Mouse (Mus musculus): ENCODE results near the gene Asap3. TPM values are rescaled to one million over a fixed set of nuclear protein-coding genes. Genes with fewer than 3 reads are reported as not detected.
A peak's percentile ranks its signal among the peaks of the same experiment; 100 is the strongest.

Gene Asap3
- polyA plus RNA-seq, 1 experiment from 2014 or later: 3.2 TPM

GRCm38 (mm10) chr4:136188973-136189737 is 17.0 kb upstream of the Asap3 start:
- no peak overlapping the region for H3K4me2 ChIP-seq (ENCODE audit: low read depth, severe bottlenecking)
- H3K27ac ChIP-seq (replicated peaks; ENCODE audit: low read depth, low read length): no peak overlapping the region
- H3K9ac ChIP-seq (ENCODE audit: low read length): no peak overlapping the region
- H3K36me3 ChIP-seq (ENCODE audit: control insufficient read depth, insufficient read depth, low read length): peaks cover 8% of the 10 kb centered on the region; the same call in 1 of the 2 replicates
- WGBS: 83% methylated on average over 6 of the region's 6 CpGs
- no peak for ATAC-seq (ENCODE audit: insufficient number of reproducible peaks, low FRiP score, low TSS enrichment, low read depth)
- DNase-seq (ENCODE audit: low spot score): no peak
- no peak overlapping the region for H3K4me3 ChIP-seq (ENCODE audit: low read depth, low read length)
- H3K9me3 ChIP-seq (ENCODE audit: control insufficient read depth, low read length): no peaks in the 10 kb centered on the region
- no peaks in the 10 kb centered on the region for H3K4me1 ChIP-seq (ENCODE audit: control insufficient read depth, insufficient read depth, low read length)
- no peaks in the 10 kb centered on the region for H3K27me3 ChIP-seq (ENCODE audit: control insufficient read depth, insufficient read depth, low read length)

DNA sequence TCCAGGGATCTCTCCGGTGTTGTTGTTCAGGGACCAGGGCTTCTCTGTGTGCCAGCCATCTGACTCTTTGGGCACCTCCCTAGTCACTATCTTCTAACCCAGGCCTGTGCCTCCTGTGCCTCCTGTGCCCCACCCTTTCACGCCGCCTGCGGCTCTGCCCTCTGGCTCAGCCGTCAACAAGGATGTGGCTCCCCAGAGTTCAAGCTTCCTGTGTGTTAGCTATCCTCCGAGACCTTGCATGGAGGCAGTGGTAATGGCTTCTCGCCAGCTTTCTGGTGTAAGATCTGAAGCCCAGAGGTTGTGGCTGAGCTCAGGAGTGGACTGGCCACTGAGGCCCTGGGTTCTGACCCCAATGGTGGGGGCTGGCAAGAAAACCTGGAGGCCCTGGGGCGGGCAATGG is 16.3 kb upstream of the Asap3 start:
- H3K27me3 ChIP-seq (ENCODE audit: control insufficient read depth, insufficient read depth, low read length): no peaks in the 10 kb centered on the region
- no peak overlapping the region for H3K4me3 ChIP-seq (ENCODE audit: low read depth, low read length)
- H3K9ac ChIP-seq (ENCODE audit: low read length): no peak overlapping the region
- no peaks in the 10 kb centered on the region for H3K9me3 ChIP-seq (ENCODE audit: control insufficient read depth, low read length)
- ATAC-seq (ENCODE audit: insufficient number of reproducible peaks, low FRiP score, low TSS enrichment, low read depth): no peak
- H3K4me2 ChIP-seq (ENCODE audit: low read depth, severe bottlenecking): no peak overlapping the region
- H3K36me3 ChIP-seq (ENCODE audit: control insufficient read depth, insufficient read depth, low read length): peaks cover 8% of the 10 kb centered on the region; the same call in 1 of the 2 replicates
- DNase-seq (ENCODE audit: low spot score): no peak
- WGBS: 84% methylated on average over 8 of the region's 8 CpGs
- no peaks in the 10 kb centered on the region for H3K4me1 ChIP-seq (ENCODE audit: control insufficient read depth, insufficient read depth, low read length)
- H3K27ac ChIP-seq (replicated peaks; ENCODE audit: low read depth, low read length): no peak overlapping the region

DNA sequence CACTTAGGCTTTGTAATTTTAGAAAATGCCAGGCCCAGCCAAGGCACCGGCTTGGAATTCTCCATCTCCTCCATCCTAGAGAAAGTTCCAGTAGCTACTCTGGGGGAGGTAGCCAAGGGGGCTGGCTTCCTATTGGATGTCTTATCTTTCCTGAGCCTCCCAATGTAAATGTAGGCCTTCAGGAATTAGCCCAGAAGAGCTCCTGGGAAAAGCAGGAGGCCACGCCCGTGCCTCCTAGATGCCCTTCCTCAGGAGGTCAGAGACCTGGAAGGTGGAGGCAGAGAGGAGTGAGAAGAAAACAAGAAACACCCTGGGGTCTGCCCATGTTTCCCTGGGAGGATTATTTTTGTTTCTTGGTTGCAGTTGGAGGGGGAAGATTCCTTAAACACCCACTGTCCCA is 12.6 kb upstream of the Asap3 start:
- H3K36me3 ChIP-seq (ENCODE audit: control insufficient read depth, insufficient read depth, low read length): peaks cover 6% of the 10 kb centered on the region; the same call in 1 of the 2 replicates
- no peaks in the 10 kb centered on the region for H3K4me1 ChIP-seq (ENCODE audit: control insufficient read depth, insufficient read depth, low read length)
- ATAC-seq (ENCODE audit: insufficient number of reproducible peaks, low FRiP score, low TSS enrichment, low read depth) (no peak), DNase-seq (ENCODE audit: low spot score) (no peak)
- no peaks in the 10 kb centered on the region for H3K9me3 ChIP-seq (ENCODE audit: control insufficient read depth, low read length)
- H3K4me2 ChIP-seq (ENCODE audit: low read depth, severe bottlenecking): no peak overlapping the region
- H3K4me3 ChIP-seq (ENCODE audit: low read depth, low read length): no peak overlapping the region
- no peak overlapping the region for H3K9ac ChIP-seq (ENCODE audit: low read length)
- 87% methylated on average over 3 of the region's 3 CpGs for WGBS
- no peak overlapping the region for H3K27ac ChIP-seq (replicated peaks; ENCODE audit: low read depth, low read length)
- no peaks in the 10 kb centered on the region for H3K27me3 ChIP-seq (ENCODE audit: control insufficient read depth, insufficient read depth, low read length)

GRCm38 (mm10) chr4:136195029-136195428 is 11.1 kb upstream of the Asap3 start:
- Histone ChIP-seq H3K4me1 (ENCODE audit: control insufficient read depth, insufficient read depth, low read length) (no peaks in the 10 kb centered on the region), H3K27me3 (ENCODE audit: control insufficient read depth, insufficient read depth, low read length) (no peaks in the 10 kb centered on the region), H3K9ac (ENCODE audit: low read length) (no peak overlapping the region; the same call in 1 of the 2 replicates), H3K4me2 (ENCODE audit: low read depth, severe bottlenecking) (no peak overlapping the region), H3K4me3 (ENCODE audit: low read depth, low read length) (no peak overlapping the region), H3K9me3 (ENCODE audit: control insufficient read depth, low read length) (no peaks in the 10 kb centered on the region), H3K36me3 (ENCODE audit: control insufficient read depth, insufficient read depth, low read length) (peaks cover 6% of the 10 kb centered on the region; the same call in 1 of the 2 replicates), H3K27ac (replicated peaks; ENCODE audit: low read depth, low read length) (no peak overlapping the region)
- 46% methylated on average over 7 of the region's 7 CpGs for WGBS
- DNase-seq (ENCODE audit: low spot score): no peak
- no peak for ATAC-seq (ENCODE audit: insufficient number of reproducible peaks, low FRiP score, low TSS enrichment, low read depth)

- Histone ChIP-seq H3K9me3 (ENCODE audit: control insufficient read depth, low read length) (no peaks in the 10 kb centered on the region), H3K36me3 (ENCODE audit: control insufficient read depth, insufficient read depth, low read length) (peaks cover 6% of the 10 kb centered on the region; the same call in 1 of the 2 replicates), H3K4me1 (ENCODE audit: control insufficient read depth, insufficient read depth, low read length) (no peaks in the 10 kb centered on the region), H3K27ac (replicated peaks; ENCODE audit: low read depth, low read length) (no peak overlapping the region), H3K4me2 (ENCODE audit: low read depth, severe bottlenecking) (no peak overlapping the region), H3K9ac (ENCODE audit: low read length) (no peak overlapping the region; the same call in 1 of the 2 replicates), H3K27me3 (ENCODE audit: control insufficient read depth, insufficient read depth, low read length) (no peaks in the 10 kb centered on the region), H3K4me3 (ENCODE audit: low read depth, low read length) (no peak overlapping the region)
- DNase-seq (ENCODE audit: low spot score): no peak
- no peak for ATAC-seq (ENCODE audit: insufficient number of reproducible peaks, low FRiP score, low TSS enrichment, low read depth)
- 47% methylated on average over 9 of the region's 9 CpGs for WGBS
Measured at GRCm38 (mm10) chr4:136195629-136196028, 10.5 kb upstream of the Asap3 start.

DNA sequence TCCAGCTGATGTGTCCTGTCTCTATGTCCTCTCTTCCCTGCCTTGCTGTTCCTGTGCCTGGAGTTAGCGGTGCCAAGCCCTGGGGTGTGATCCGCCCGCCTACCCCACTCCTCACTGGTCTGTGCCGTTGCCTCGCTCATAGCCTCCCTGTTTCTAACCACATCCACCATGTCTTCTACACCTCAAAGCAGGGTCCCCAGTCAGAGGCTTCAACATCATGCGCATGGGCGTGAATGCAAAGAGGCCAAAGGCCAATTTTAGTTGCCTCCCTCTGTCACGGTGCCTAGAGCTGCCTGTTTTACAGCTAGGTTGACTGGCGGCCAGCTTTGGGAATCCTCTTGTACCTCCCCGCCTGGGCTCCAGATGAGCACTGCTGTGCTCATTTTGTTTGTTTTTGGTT is 10.0 kb upstream of the Asap3 start:
- ATAC-seq (ENCODE audit: insufficient number of reproducible peaks, low FRiP score, low TSS enrichment, low read depth) (no peak), DNase-seq (ENCODE audit: low spot score) (no peak)
- Histone ChIP-seq H3K9me3 (ENCODE audit: control insufficient read depth, low read length) (no peaks in the 10 kb centered on the region), H3K4me1 (ENCODE audit: control insufficient read depth, insufficient read depth, low read length) (no peaks in the 10 kb centered on the region), H3K27ac (replicated peaks; ENCODE audit: low read depth, low read length) (no peak overlapping the region), H3K4me2 (ENCODE audit: low read depth, severe bottlenecking) (no peak overlapping the region), H3K9ac (ENCODE audit: low read length) (no peak overlapping the region), H3K4me3 (ENCODE audit: low read depth, low read length) (no peak overlapping the region), H3K27me3 (ENCODE audit: control insufficient read depth, insufficient read depth, low read length) (no peaks in the 10 kb centered on the region), H3K36me3 (ENCODE audit: control insufficient read depth, insufficient read depth, low read length) (peaks cover 4% of the 10 kb centered on the region; the same call in 1 of the 2 replicates)
- 77% methylated on average over 10 of the region's 10 CpGs for WGBS

- Histone ChIP-seq H3K27me3 (ENCODE audit: control insufficient read depth, insufficient read depth, low read length) (no peaks in the 10 kb centered on the region), H3K4me3 (ENCODE audit: low read depth, low read length) (no peak overlapping the region), H3K27ac (replicated peaks; ENCODE audit: low read depth, low read length) (no peak overlapping the region), H3K9me3 (ENCODE audit: control insufficient read depth, low read length) (no peaks in the 10 kb centered on the region), H3K4me1 (ENCODE audit: control insufficient read depth, insufficient read depth, low read length) (no peaks in the 10 kb centered on the region), H3K36me3 (ENCODE audit: control insufficient read depth, insufficient read depth, low read length) (no peaks in the 10 kb centered on the region), H3K4me2 (ENCODE audit: low read depth, severe bottlenecking) (no peak overlapping the region), H3K9ac (ENCODE audit: low read length) (no peak overlapping the region)
- ATAC-seq (ENCODE audit: insufficient number of reproducible peaks, low FRiP score, low TSS enrichment, low read depth) (no peak), DNase-seq (ENCODE audit: low spot score) (no peak)
- WGBS: 80% methylated on average over 7 of the region's 7 CpGs
Measured at GRCm38 (mm10) chr4:136198846-136199245, 7.3 kb upstream of the Asap3 start.

DNA sequence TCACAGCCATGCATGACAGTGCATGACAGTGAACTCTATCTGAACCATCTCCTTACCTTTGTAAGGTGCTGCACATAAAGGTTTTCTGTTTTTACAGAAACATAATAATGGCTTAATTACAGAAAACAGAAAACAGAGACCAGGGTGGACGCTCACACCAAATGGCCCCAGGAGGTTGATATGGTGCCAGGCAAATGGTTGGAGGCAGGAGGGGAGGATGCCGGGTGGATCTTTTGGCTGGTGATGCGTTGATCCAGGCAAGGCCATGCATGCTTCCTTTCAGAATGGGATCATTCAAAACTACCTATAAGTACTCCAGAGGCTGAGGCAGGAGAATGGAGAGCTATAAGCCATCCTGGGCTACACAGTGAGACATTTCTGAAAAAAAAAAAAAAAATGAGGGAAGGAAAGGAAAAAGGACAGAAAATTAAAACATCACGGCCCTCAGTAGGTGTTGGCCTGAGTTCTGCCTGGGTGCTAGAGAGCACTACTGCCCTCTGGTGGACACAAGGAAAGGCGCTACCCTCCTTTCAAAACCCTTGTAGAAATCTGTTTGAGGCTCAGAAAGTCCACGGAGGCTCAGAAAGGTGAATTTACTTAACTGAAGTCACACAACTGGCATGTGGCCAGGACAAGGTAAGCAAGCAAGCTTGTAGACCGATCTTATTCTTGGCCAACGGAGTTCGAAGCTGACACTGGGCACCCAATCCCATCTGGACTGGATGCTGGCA is 6.4 kb upstream of the Asap3 start:
- no peak for ATAC-seq (ENCODE audit: insufficient number of reproducible peaks, low FRiP score, low TSS enrichment, low read depth)
- Histone ChIP-seq H3K4me1 (ENCODE audit: control insufficient read depth, insufficient read depth, low read length) (no peaks in the 10 kb centered on the region), H3K4me2 (ENCODE audit: low read depth, severe bottlenecking) (no peak overlapping the region), H3K36me3 (ENCODE audit: control insufficient read depth, insufficient read depth, low read length) (no peaks in the 10 kb centered on the region), H3K4me3 (ENCODE audit: low read depth, low read length) (no peak overlapping the region), H3K27ac (replicated peaks; ENCODE audit: low read depth, low read length) (no peak overlapping the region), H3K27me3 (ENCODE audit: control insufficient read depth, insufficient read depth, low read length) (no peaks in the 10 kb centered on the region), H3K9ac (ENCODE audit: low read length) (no peak overlapping the region), H3K9me3 (ENCODE audit: control insufficient read depth, low read length) (no peaks in the 10 kb centered on the region)
- peak; percentile 48 for DNase-seq (ENCODE audit: low spot score)
- 29% methylated on average over 9 of the region's 9 CpGs for WGBS

Measured in limb, embryonic 11.5 days (tissue).